Mouse (Mus musculus): ENCODE data around the gene Fam57a. TPM values are rescaled to one million over a fixed set of nuclear protein-coding genes. Genes with fewer than 3 reads are reported as not detected.

Fam57a gene
- 34.2 and 36.8 TPM in 2 replicates for polyA plus RNA-seq (2014; fragmentation: Nextera tagmentation; extraction: Ambion mirVana)

DNA sequence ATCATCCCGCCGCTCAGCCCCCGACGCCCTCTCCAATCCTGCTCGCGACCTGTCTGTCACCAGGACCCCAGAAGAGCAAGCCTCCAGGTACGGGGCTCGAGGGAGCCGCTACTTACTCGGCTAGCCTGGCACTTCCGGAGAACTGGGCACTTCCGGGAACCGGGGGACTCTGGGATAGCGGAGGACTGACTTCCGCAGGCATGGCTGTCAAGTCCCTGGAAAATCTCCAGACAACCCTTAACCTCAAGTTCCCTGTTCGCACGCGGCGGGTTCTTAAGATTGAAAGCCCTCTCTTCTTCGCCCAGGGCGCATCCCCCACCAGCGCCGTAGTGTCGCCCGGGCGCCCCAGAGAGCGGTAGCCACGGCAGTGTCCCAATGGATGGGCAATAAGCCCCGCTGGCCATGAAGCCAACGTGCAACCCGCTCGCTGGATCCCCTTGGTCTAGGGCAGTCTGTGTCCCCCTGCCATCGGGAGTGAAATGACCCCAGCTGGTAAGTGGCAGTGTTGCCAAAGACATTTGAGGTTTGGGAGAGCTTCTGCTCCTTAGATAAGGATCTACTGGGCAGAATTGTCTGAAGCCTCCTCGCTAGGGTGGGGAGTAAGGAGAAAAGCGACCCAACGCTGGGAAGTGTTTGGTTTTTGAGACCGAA is at the start of gene Fam57a, which contains the start of gene Vps53:
Gene Fam57a (plus strand): TSS at position 177 of the 651 bp plus-strand sequence.
Gene Vps53 (minus strand): TSS at position 153 of the 651 bp plus-strand sequence.
- H3K27me3 ChIP-seq (replicated peaks; ENCODE audit: control insufficient read depth, insufficient read depth, low read length), result no peaks in the 10 kb centered on the region
- peaks cover 10% of the 10 kb centered on the region for H3K4me1 ChIP-seq (ENCODE audit: control insufficient read depth, insufficient read depth, low read length)
- 1% methylated on average over 37 of the region's 37 CpGs for WGBS
- H3K27ac ChIP-seq (replicated peaks; ENCODE audit: low read depth, low read length), result peak within 1 kb of the TSS; percentile 33; the same call in 1 of the 2 replicates
- no peaks in the 10 kb centered on the region for H3K9me3 ChIP-seq (ENCODE audit: control insufficient read depth, low read length)
- H3K4me3 ChIP-seq (ENCODE audit: low read depth, low read length), result peak within 1 kb of the TSS; percentile 87
- peak within 1 kb of the TSS; percentile 81 for H3K4me2 ChIP-seq (ENCODE audit: low read depth, low read length)
- 0 out of 2 replicates have a peak, but pooled peaks cover 11% of the 10 kb centered on the region for H3K36me3 ChIP-seq (ENCODE audit: control insufficient read depth, insufficient read depth, low read length)
- ATAC-seq (ENCODE audit: low read depth) (peak; percentile 92), DNase-seq (ENCODE audit: low spot score) (peak; percentile 93)
- peak within 1 kb of the TSS; percentile 72 for H3K9ac ChIP-seq (ENCODE audit: low read depth, low read length)

- ATAC-seq (ENCODE audit: low read depth), result no peak
- Histone ChIP-seq H3K27ac (replicated peaks; ENCODE audit: low read depth, low read length) (no peak overlapping the region), H3K36me3 (ENCODE audit: control insufficient read depth, insufficient read depth, low read length) (peaks cover 35% of the 10 kb centered on the region), H3K9ac (ENCODE audit: low read depth, low read length) (no peak overlapping the region), H3K27me3 (replicated peaks; ENCODE audit: control insufficient read depth, insufficient read depth, low read length) (no peaks in the 10 kb centered on the region), H3K4me1 (ENCODE audit: control insufficient read depth, insufficient read depth, low read length) (peaks cover 3% of the 10 kb centered on the region), H3K9me3 (ENCODE audit: control insufficient read depth, low read length) (no peaks in the 10 kb centered on the region), H3K4me2 (ENCODE audit: low read depth, low read length) (no peak overlapping the region), H3K4me3 (ENCODE audit: low read depth, low read length) (no peak overlapping the region)
- WGBS, result 85% methylated on average over 5 of the region's 5 CpGs
- DNase-seq (ENCODE audit: low spot score), result no peak
These were observed 48.6 kb upstream of the Fam57a start for GRCm38 (mm10) chr11:76130859-76131258.

GRCm38 (mm10) chr11:76135641-76136437 is 43.6 kb upstream of the Fam57a start:
- no peak overlapping the region for H3K4me3 ChIP-seq (ENCODE audit: low read depth, low read length)
- no peaks in the 10 kb centered on the region for H3K9me3 ChIP-seq (ENCODE audit: control insufficient read depth, low read length)
- no peak overlapping the region for H3K4me2 ChIP-seq (ENCODE audit: low read depth, low read length)
- DNase-seq (ENCODE audit: low spot score), result no peak
- H3K27me3 ChIP-seq (replicated peaks; ENCODE audit: control insufficient read depth, insufficient read depth, low read length), result no peaks in the 10 kb centered on the region
- peaks cover 50% of the 10 kb centered on the region for H3K36me3 ChIP-seq (ENCODE audit: control insufficient read depth, insufficient read depth, low read length)
- ATAC-seq (ENCODE audit: low read depth), result no peak
- no peaks in the 10 kb centered on the region for H3K4me1 ChIP-seq (ENCODE audit: control insufficient read depth, insufficient read depth, low read length)
- H3K9ac ChIP-seq (ENCODE audit: low read depth, low read length), result no peak overlapping the region
- H3K27ac ChIP-seq (replicated peaks; ENCODE audit: low read depth, low read length), result no peak overlapping the region
- WGBS, result 80% methylated on average over 7 of the region's 7 CpGs

DNA sequence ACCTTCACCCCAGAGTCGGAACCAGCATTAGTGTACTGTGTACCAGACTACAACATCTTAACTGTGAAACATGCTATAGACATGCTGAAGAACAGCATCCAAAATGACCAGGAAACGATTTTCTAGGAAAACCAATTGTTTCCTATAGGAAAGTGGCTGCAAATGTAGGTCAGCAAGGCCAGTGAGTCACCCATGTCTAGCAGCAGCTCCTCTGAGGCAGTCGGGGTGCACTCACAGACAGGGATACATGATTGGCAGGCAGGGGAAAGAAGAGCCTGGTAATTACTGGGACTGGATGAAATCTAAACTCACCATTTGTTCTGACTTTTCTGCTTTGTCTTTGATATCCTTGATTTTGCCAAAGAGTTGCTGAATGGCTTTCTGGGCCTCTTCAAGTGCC is 41.5 kb upstream of the Fam57a start:
- H3K36me3 ChIP-seq (ENCODE audit: control insufficient read depth, insufficient read depth, low read length), result peaks cover 44% of the 10 kb centered on the region
- WGBS, result 78% methylated on average over 3 of the region's 3 CpGs
- H3K27ac ChIP-seq (replicated peaks; ENCODE audit: low read depth, low read length), result no peak overlapping the region
- ATAC-seq (ENCODE audit: low read depth) (no peak), DNase-seq (ENCODE audit: low spot score) (no peak)
- no peaks in the 10 kb centered on the region for H3K4me1 ChIP-seq (ENCODE audit: control insufficient read depth, insufficient read depth, low read length)
- no peak overlapping the region for H3K9ac ChIP-seq (ENCODE audit: low read depth, low read length)
- no peaks in the 10 kb centered on the region for H3K27me3 ChIP-seq (replicated peaks; ENCODE audit: control insufficient read depth, insufficient read depth, low read length)
- no peaks in the 10 kb centered on the region for H3K9me3 ChIP-seq (ENCODE audit: control insufficient read depth, low read length)
- H3K4me2 ChIP-seq (ENCODE audit: low read depth, low read length), result no peak overlapping the region
- no peak overlapping the region for H3K4me3 ChIP-seq (ENCODE audit: low read depth, low read length)

DNA sequence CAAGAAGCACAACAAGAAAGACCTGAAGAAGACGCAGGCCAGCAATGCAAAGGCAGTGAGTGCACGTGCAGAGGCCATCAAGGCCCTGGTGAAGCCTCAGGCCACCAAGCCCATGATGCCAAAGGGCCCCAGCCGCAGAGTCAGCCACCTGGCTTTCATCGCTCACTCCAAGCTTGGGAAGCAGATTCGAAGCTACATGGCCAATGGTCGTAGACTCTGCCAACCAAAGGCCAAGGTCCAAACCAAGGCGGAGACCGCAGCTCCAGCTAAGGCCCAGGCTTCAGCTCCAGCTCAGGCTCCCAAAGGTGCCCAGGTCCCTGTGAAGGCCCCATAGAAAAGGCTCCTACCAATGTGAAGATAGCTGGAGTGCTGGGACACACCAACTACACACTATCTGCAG is 35.1 kb upstream of the Fam57a start:
- H3K4me3 ChIP-seq (ENCODE audit: low read depth, low read length), result no peak overlapping the region
- DNase-seq (ENCODE audit: low spot score) (no peak), ATAC-seq (ENCODE audit: low read depth) (no peak)
- no peak overlapping the region for H3K9ac ChIP-seq (ENCODE audit: low read depth, low read length)
- H3K27me3 ChIP-seq (replicated peaks; ENCODE audit: control insufficient read depth, insufficient read depth, low read length), result no peaks in the 10 kb centered on the region
- 0 out of 2 replicates have a peak, but pooled peaks cover 3% of the 10 kb centered on the region for H3K36me3 ChIP-seq (ENCODE audit: control insufficient read depth, insufficient read depth, low read length)
- WGBS, result 97% methylated on average over 8 of the region's 8 CpGs
- H3K4me1 ChIP-seq (ENCODE audit: control insufficient read depth, insufficient read depth, low read length), result peaks cover 20% of the 10 kb centered on the region; the same call in 1 of the 2 replicates
- H3K27ac ChIP-seq (replicated peaks; ENCODE audit: low read depth, low read length), result no peak overlapping the region
- H3K9me3 ChIP-seq (ENCODE audit: control insufficient read depth, low read length), result no peaks in the 10 kb centered on the region
- no peak overlapping the region for H3K4me2 ChIP-seq (ENCODE audit: low read depth, low read length)

DNA sequence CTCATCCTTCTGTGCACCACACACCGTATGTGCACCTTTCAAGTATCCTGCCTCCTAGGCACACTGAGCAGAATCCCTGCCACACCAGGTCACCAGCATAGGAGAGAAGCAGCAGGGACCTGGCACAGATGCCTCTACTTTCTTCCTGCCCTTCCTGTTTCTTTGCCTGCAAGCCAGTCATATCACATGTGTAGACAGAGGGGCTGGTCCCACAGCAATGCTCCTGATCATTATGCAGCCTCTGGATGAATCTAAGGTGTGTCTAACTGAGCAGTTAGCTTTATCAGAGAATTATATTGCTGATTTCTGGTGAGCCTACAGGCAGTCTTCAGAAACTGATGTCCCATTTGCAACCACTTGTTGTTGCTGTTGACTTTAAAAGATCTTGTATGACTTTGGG is 34.3 kb upstream of the Fam57a start:
- 82% methylated on average over 1 of the region's 1 CpGs for WGBS
- ATAC-seq (ENCODE audit: low read depth) (no peak), DNase-seq (ENCODE audit: low spot score) (no peak)
- Histone ChIP-seq H3K4me3 (ENCODE audit: low read depth, low read length) (no peak overlapping the region), H3K9me3 (ENCODE audit: control insufficient read depth, low read length) (no peaks in the 10 kb centered on the region), H3K36me3 (ENCODE audit: control insufficient read depth, insufficient read depth, low read length) (0 out of 2 replicates have a peak, but pooled peaks cover 3% of the 10 kb centered on the region), H3K27ac (replicated peaks; ENCODE audit: low read depth, low read length) (no peak overlapping the region), H3K27me3 (replicated peaks; ENCODE audit: control insufficient read depth, insufficient read depth, low read length) (no peaks in the 10 kb centered on the region), H3K4me1 (ENCODE audit: control insufficient read depth, insufficient read depth, low read length) (peaks cover 21% of the 10 kb centered on the region; the same call in 1 of the 2 replicates), H3K9ac (ENCODE audit: low read depth, low read length) (no peak overlapping the region), H3K4me2 (ENCODE audit: low read depth, low read length) (no peak overlapping the region)

- Histone ChIP-seq H3K36me3 (ENCODE audit: control insufficient read depth, insufficient read depth, low read length) (0 out of 2 replicates have a peak, but pooled peaks cover 3% of the 10 kb centered on the region), H3K9me3 (ENCODE audit: control insufficient read depth, low read length) (no peaks in the 10 kb centered on the region), H3K27ac (replicated peaks; ENCODE audit: low read depth, low read length) (no peak overlapping the region), H3K9ac (ENCODE audit: low read depth, low read length) (no peak overlapping the region), H3K4me3 (ENCODE audit: low read depth, low read length) (no peak overlapping the region), H3K4me2 (ENCODE audit: low read depth, low read length) (no peak overlapping the region), H3K27me3 (replicated peaks; ENCODE audit: control insufficient read depth, insufficient read depth, low read length) (no peaks in the 10 kb centered on the region), H3K4me1 (ENCODE audit: control insufficient read depth, insufficient read depth, low read length) (peaks cover 21% of the 10 kb centered on the region; the same call in 1 of the 2 replicates)
- ATAC-seq (ENCODE audit: low read depth) (no peak), DNase-seq (ENCODE audit: low spot score) (no peak)
- 86% methylated on average over 8 of the region's 8 CpGs for WGBS
These were observed 33.1 kb upstream of the Fam57a start for GRCm38 (mm10) chr11:76146187-76147010.

All from embryonic facial prominence, embryonic 14.5 days (tissue).